Mouse (Mus musculus) heart, adult 2 months (tissue): Measurements from ENCODE around the gene Lrrtm1.

ENCODE experiments used
- CTCF ChIP-seq: fragments of 200-600 bp; IDR thresholded peaks from 2 replicates; pipeline ENCODE4 v1.8.1; 2022; ENCODE audit warnings: antibody characterized with exemption, mild to moderate bottlenecking, moderate library complexity
- EP300 ChIP-seq: fragments of 200-500 bp; IDR thresholded peaks from 2 replicates; pipeline ENCODE4 v1.6.1; 2011; ENCODE audit warnings: low read depth, low read length, control low read depth; ENCODE audit not compliant: insufficient read depth
- POLR2A ChIP-seq: fragments of 200-500 bp; IDR thresholded peaks from 2 replicates; pipeline ENCODE4 v1.6.1; 2011; ENCODE audit warnings: mild to moderate bottlenecking, low read depth, low read length, control low read depth; ENCODE audit not compliant: insufficient read depth

DNA sequence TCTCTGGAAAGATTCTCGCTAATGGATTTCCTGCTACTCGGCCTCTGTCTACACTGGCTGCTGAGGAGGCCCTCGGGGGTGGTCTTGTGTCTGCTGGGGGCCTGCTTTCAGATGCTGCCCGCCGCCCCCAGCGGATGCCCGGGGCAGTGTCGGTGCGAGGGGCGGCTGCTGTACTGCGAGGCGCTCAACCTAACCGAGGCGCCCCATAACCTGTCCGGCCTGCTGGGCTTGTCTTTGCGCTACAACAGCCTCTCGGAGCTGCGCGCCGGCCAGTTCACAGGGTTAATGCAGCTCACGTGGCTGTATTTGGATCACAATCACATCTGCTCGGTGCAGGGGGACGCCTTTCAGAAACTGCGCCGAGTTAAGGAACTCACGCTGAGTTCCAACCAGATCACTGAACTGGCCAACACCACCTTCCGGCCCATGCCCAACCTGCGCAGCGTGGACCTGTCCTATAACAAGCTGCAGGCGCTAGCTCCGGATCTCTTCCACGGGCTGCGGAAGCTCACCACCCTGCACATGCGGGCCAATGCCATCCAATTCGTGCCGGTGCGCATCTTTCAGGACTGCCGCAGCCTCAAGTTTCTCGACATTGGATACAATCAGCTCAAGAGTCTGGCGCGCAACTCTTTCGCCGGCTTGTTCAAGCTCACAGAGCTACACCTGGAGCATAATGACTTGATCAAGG is 1.2 kb downstream of the Lrrtm1 start:
- TF ChIP-seq EP300 (no peak), POLR2A (no peak), CTCF (no peak)
